9 mouse cellular contexts compared by ENCODE assay signal in the genomic region with DNA sequence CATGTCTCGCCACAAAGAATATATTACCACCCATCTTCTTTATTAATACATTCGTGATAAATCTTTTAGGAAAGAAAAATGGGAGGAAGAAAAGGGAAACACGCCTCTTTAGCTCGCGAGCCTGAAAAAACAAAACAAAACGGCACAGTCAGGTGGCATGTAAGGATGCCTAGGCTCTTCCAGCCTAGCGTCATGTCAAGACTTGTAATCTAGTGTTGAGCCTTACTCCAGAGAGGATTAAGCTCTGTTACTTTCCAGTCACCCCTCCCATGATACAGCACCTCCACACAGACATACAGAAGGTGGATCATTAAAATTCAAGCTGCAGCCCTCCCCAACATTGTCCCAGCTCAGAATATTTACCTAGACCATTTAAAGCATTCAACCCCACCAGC. TPM values are rescaled to one million over a fixed set of nuclear protein-coding genes. Genes with fewer than 3 reads are reported as not detected.
A peak's percentile ranks its signal among the peaks of the same experiment; 100 is the strongest.
DNase-seq lines count a peak whose midpoint lies in the region; ATAC-seq and TF ChIP-seq lines count a peak whose summit lies in the region.
"Had no signal": no experiment of that assay in that cellular context is flagged by ENCODE, and none has a peak within 500 bp of the region (broad histone marks: within the 10 kb centered on the region; RNA-seq: fewer than 3 reads in every experiment).

No protein-coding gene starts in this region.

- WGBS in heart, embryonic 13.5 days, result 5% methylated on average over 7 of the region's 7 CpGs
- WGBS in forebrain, postnatal 0 days, result 7% methylated on average over 7 of the region's 7 CpGs
- 2% methylated on average over 7 of the region's 7 CpGs for WGBS in midbrain, embryonic 10.5 days

- H3K36me3 ChIP-seq in heart, embryonic 13.5 days, result no peaks in the 10 kb centered on the region
- H3K36me3 ChIP-seq in ES-E14 (ENCODE audit: control insufficient read depth, insufficient read depth, low read length, poor library complexity, severe bottlenecking), result no peaks in the 10 kb centered on the region
- no peaks in the 10 kb centered on the region for H3K36me3 ChIP-seq in forebrain, postnatal 0 days (ENCODE audit: insufficient read depth)
- no peaks in the 10 kb centered on the region for H3K36me3 ChIP-seq in midbrain, embryonic 10.5 days

- peak overlapping the region; percentile 85 for H3K4me3 ChIP-seq in heart, embryonic 13.5 days
- H3K4me3 ChIP-seq in ES-E14 (ENCODE audit: insufficient read depth in 1 of 2, low read depth in 1 of 2, low read length in 2 of 2, poor library complexity in 1 of 2, severe bottlenecking in 1 of 2), result peak overlapping the region; percentile 68 to 90
- H3K4me3 ChIP-seq in forebrain, postnatal 0 days (ENCODE audit: low read depth, low read length), result peak overlapping the region; percentile 79
- peak overlapping the region; percentile 90 for H3K4me3 ChIP-seq in midbrain, embryonic 10.5 days

- ATAC-seq in heart, embryonic 13.5 days (ENCODE audit: extremely low read depth, insufficient number of reproducible peaks, low FRiP score, low TSS enrichment), result no peak
- ATAC-seq in forebrain, postnatal 0 days, result no peak
- ATAC-seq in erythroid progenitor cell, adult 5-6 weeks (replicated peaks; ENCODE audit: low FRiP score, poor library complexity, severe bottlenecking), result no peak

- H3K4me1 ChIP-seq in heart, embryonic 13.5 days, result peaks cover 37% of the 10 kb centered on the region
- no peaks in the 10 kb centered on the region; a peak in 1 of 4 replicates for H3K4me1 ChIP-seq in ES-E14 (ENCODE audit: control insufficient read depth in 2 of 2, insufficient read depth in 2 of 2, low read length in 2 of 2, poor library complexity in 1 of 2)
- H3K4me1 ChIP-seq in forebrain, postnatal 0 days (ENCODE audit: insufficient read depth), result peaks cover 8% of the 10 kb centered on the region; the same call in 1 of the 2 replicates
- peaks cover 49% of the 10 kb centered on the region for H3K4me1 ChIP-seq in midbrain, embryonic 10.5 days

- H3K27me3 ChIP-seq in heart, embryonic 13.5 days (replicated peaks), result peaks cover 38% of the 10 kb centered on the region
- H3K27me3 ChIP-seq in forebrain, postnatal 0 days (ENCODE audit: insufficient read depth, low read length), result no peaks in the 10 kb centered on the region
- H3K27me3 ChIP-seq in midbrain, embryonic 10.5 days (ENCODE audit: low read depth, poor library complexity, severe bottlenecking), result peaks cover 19% of the 10 kb centered on the region
- H3K27me3 ChIP-seq: Patski had no signal

- DNase-seq in heart, adult 11 months, result no peak
- DNase-seq in ES-E14 (ENCODE audit: low read depth, low spot score), result no peak
- peak; percentile 65 for DNase-seq in forebrain, postnatal 0 days
- no peak for DNase-seq in midbrain, embryonic 10.5 days (ENCODE audit: low spot score)
- DNase-seq in right cerebral cortex, adult 18-20 months, result no peak
- no peak for DNase-seq in cerebellum, adult 11 months

- H3K4me2 ChIP-seq in heart, embryonic 13.5 days, result peak overlapping the region; percentile 97
- H3K4me2 ChIP-seq in forebrain, postnatal 0 days (ENCODE audit: low read depth), result peak overlapping the region; percentile 94

- peak overlapping the region; percentile 78 for H3K27ac ChIP-seq in heart, embryonic 13.5 days (replicated peaks)
- H3K27ac ChIP-seq in ES-E14 (ENCODE audit: insufficient read depth, low read depth, low read length, poor library complexity, severe bottlenecking), result no peak overlapping the region
- H3K27ac ChIP-seq in forebrain, postnatal 0 days (ENCODE audit: low read depth, low read length), result 0 out of 2 replicates have a peak overlapping the region, but pooled peaks have one; percentile 88
- H3K27ac ChIP-seq in midbrain, embryonic 10.5 days (replicated peaks), result peak overlapping the region; percentile 95

- in situ Hi-C loops in ES-E14 (cut with MboI; ENCODE audit: low sequenced_read_pairs in 2 of 2, unreplicated experiment in 2 of 2), result no loop called here

- no peaks in the 10 kb centered on the region for H3K9me3 ChIP-seq in heart, embryonic 13.5 days
- H3K9me3 ChIP-seq in ES-E14 (ENCODE audit: control insufficient read depth, insufficient read depth, low read depth, low read length), result no peaks in the 10 kb centered on the region
- no peaks in the 10 kb centered on the region for H3K9me3 ChIP-seq in forebrain, postnatal 0 days (ENCODE audit: low read length)
- H3K9me3 ChIP-seq in midbrain, embryonic 10.5 days (replicated peaks), result no peaks in the 10 kb centered on the region

- no peak for TF ChIP-seq CTCF in forebrain, postnatal 0 days (IDR thresholded peaks at IDR 0.05; ENCODE audit: low read depth)

- H3K9ac ChIP-seq in heart, embryonic 13.5 days, result peak overlapping the region; percentile 89
- H3K9ac ChIP-seq in ES-E14 (ENCODE audit: insufficient read depth, low read depth, low read length, poor library complexity, severe bottlenecking), result peak overlapping the region; percentile 61; the same call in 1 of the 2 replicates
- peak overlapping the region; percentile 67 for H3K9ac ChIP-seq in forebrain, postnatal 0 days

TF ChIP-seq in ES-E14, 5 proteins besides CTCF, POLR2A, EP300 and RAD21:
- no peak for TF ChIP-seq HCFC1 (IDR thresholded peaks at IDR 0.05; ENCODE audit: borderline replicate concordance, insufficient read depth, low read length)
- TF ChIP-seq ZC3H11A (IDR thresholded peaks at IDR 0.05; ENCODE audit: borderline replicate concordance, low read depth, low read length), result no peak
- TF ChIP-seq CHD2 (IDR thresholded peaks at IDR 0.05; ENCODE audit: low read depth, low read length), result no peak
- TF ChIP-seq MAFK (IDR thresholded peaks at IDR 0.05; ENCODE audit: insufficient read depth, low read depth, low read length), result no peak
- TF ChIP-seq ZNF384 (IDR thresholded peaks at IDR 0.05; ENCODE audit: low read depth, low read length), result no peak

RNA-seq across cellular contexts. Expression of gene Crim1, which starts 0.8 kb away (rescaled TPM):
- polyA plus RNA-seq in heart, embryonic 13.5 days (2015; fragmentation: Nextera tagmentation; extraction: Ambion mirVana), result 2.1 and 2.2 TPM in 2 replicates
- total RNA-seq in ES-E14 (2012; rRNA removed), result 44.6 and 61.7 TPM in 2 replicates
- 55.9 and 88.9 TPM in 2 replicates for total RNA-seq in forebrain, postnatal 0 days (2014; rRNA removed)
- 7.1 and 14.1 TPM in 2 replicates for polyA plus RNA-seq in forebrain, postnatal 0 days (2015; fragmentation: Nextera tagmentation; extraction: Ambion mirVana)
- polyA plus RNA-seq in midbrain, embryonic 10.5 days (2016; fragmentation: Nextera tagmentation; extraction: Ambion mirVana), result 2.8 and 4.9 TPM in 2 replicates
- 0.36 and 0.84 TPM in 2 replicates for total RNA-seq in erythroid progenitor cell, adult 5-6 weeks (2015; ENCODE audit: low replicate concordance)
- 2.1 TPM in 1 of 2 replicates, not detected in the other for total RNA-seq in erythroid progenitor cell, adult 5-6 weeks (2017; ENCODE audit: low replicate concordance)

Comparison
In these comparisons a context has a peak if more than half of its experiments do, and no peak if none do; other contexts are left out.
1. RNA of gene Crim1, which starts 0.8 kb away (total RNA-seq): 55.9 to 88.9 TPM in forebrain, postnatal 0 days and 44.6 to 61.7 TPM in ES-E14; 0.36 to 2.1 TPM in erythroid progenitor cell, adult 5-6 weeks; every median in the first group is over 10 times any median in the second.
2. Peak in every context shown above with its lines, with median percentiles within 50 percentile points of each other: H3K4me3 ChIP-seq and H3K9ac ChIP-seq.